Mouse (Mus musculus): ENCODE measurements around the gene Cd99l2. TPM values are rescaled to one million over a fixed set of nuclear protein-coding genes. Genes with fewer than 3 reads are reported as not detected.

The Cd99l2 gene
- polyA plus RNA-seq, 1 experiment from 2014 or later = 23.4 TPM

- Histone ChIP-seq H3K27me3 (ENCODE audit: poor library complexity, severe bottlenecking) (no peaks in the 10 kb centered on the region), H3K4me1 (no peaks in the 10 kb centered on the region), H3K4me3 (no peak overlapping the region), H3K27ac (no peak overlapping the region), H3K36me3 (replicated peaks) (no peaks in the 10 kb centered on the region), H3K9me3 (no peaks in the 10 kb centered on the region)
- no peak for DNase-seq (ENCODE audit: extremely low spot score, low spot score)
- 90% methylated on average over 6 of the region's 6 CpGs for WGBS
These were observed 36.4 kb downstream of the Cd99l2 start for GRCm38 (mm10) chrX:71456078-71456737.

- Histone ChIP-seq H3K36me3 (replicated peaks) (peaks cover 5% of the 10 kb centered on the region; the same call in 1 of the 2 replicates), H3K4me1 (no peaks in the 10 kb centered on the region), H3K27me3 (ENCODE audit: poor library complexity, severe bottlenecking) (no peaks in the 10 kb centered on the region; the same call in 1 of the 2 replicates), H3K9me3 (no peaks in the 10 kb centered on the region), H3K27ac (no peak overlapping the region), H3K4me3 (no peak overlapping the region)
- no peak for DNase-seq (ENCODE audit: extremely low spot score, low spot score)
- WGBS = 82% methylated on average over 5 of the region's 5 CpGs
These were observed 49.7 kb downstream of the Cd99l2 start for GRCm38 (mm10) chrX:71442916-71443315.

GRCm38 (mm10) chrX:71439473-71439872 lies 53.2 kb downstream of the Cd99l2 start:
- Histone ChIP-seq H3K27me3 (ENCODE audit: poor library complexity, severe bottlenecking) (peaks cover 22% of the 10 kb centered on the region), H3K27ac (no peak overlapping the region), H3K36me3 (replicated peaks) (peaks cover 5% of the 10 kb centered on the region; the same call in 1 of the 2 replicates), H3K9me3 (no peaks in the 10 kb centered on the region), H3K4me3 (no peak overlapping the region), H3K4me1 (peaks cover 13% of the 10 kb centered on the region)
- no peak for DNase-seq (ENCODE audit: extremely low spot score, low spot score)
- WGBS = 95% methylated on average over 6 of the region's 6 CpGs

- Histone ChIP-seq H3K27me3 (ENCODE audit: poor library complexity, severe bottlenecking) (peaks cover 45% of the 10 kb centered on the region), H3K36me3 (replicated peaks) (peaks cover 3% of the 10 kb centered on the region; the same call in 1 of the 2 replicates)
- no peak for DNase-seq (ENCODE audit: extremely low spot score, low spot score)
These were observed 57.1 kb downstream of the Cd99l2 start for GRCm38 (mm10) chrX:71435542-71435941.

GRCm38 (mm10) chrX:71434860-71435259 lies 57.8 kb downstream of the Cd99l2 start:
- peaks cover 45% of the 10 kb centered on the region for H3K27me3 ChIP-seq (ENCODE audit: poor library complexity, severe bottlenecking)
- WGBS = 41% methylated on average over 8 of the region's 8 CpGs
- no peak overlapping the region for H3K4me3 ChIP-seq
- H3K36me3 ChIP-seq (replicated peaks) = no peaks in the 10 kb centered on the region
- DNase-seq (ENCODE audit: extremely low spot score, low spot score) = peak; percentile 19
- H3K27ac ChIP-seq = no peak overlapping the region
- no peaks in the 10 kb centered on the region for H3K9me3 ChIP-seq
- H3K4me1 ChIP-seq = peaks cover 18% of the 10 kb centered on the region

More at GRCm38 (mm10) chrX:71435542-71435941, 57.1 kb downstream of the Cd99l2 start:
- Histone ChIP-seq H3K4me3 (no peak overlapping the region), H3K4me1 (peaks cover 18% of the 10 kb centered on the region), H3K9me3 (no peaks in the 10 kb centered on the region), H3K27ac (no peak overlapping the region)
- WGBS = 91% methylated on average over 2 of the region's 2 CpGs

GRCm38 (mm10) chrX:71434448-71434847 lies 58.2 kb downstream of the Cd99l2 start:
- Histone ChIP-seq H3K9me3 (no peaks in the 10 kb centered on the region), H3K4me3 (no peak overlapping the region), H3K4me1 (peaks cover 18% of the 10 kb centered on the region), H3K27ac (no peak overlapping the region), H3K36me3 (replicated peaks) (no peaks in the 10 kb centered on the region), H3K27me3 (ENCODE audit: poor library complexity, severe bottlenecking) (peaks cover 45% of the 10 kb centered on the region)
- peak; percentile 22 for DNase-seq (ENCODE audit: extremely low spot score, low spot score)
- 74% methylated on average over 1 of the region's 1 CpGs for WGBS

GRCm38 (mm10) chrX:71430900-71431299 lies 61.7 kb downstream of the Cd99l2 start:
- Histone ChIP-seq H3K4me1 (peaks cover 22% of the 10 kb centered on the region), H3K27me3 (ENCODE audit: poor library complexity, severe bottlenecking) (peaks cover 37% of the 10 kb centered on the region), H3K9me3 (no peaks in the 10 kb centered on the region), H3K27ac (no peak overlapping the region), H3K36me3 (replicated peaks) (no peaks in the 10 kb centered on the region), H3K4me3 (no peak overlapping the region)
- WGBS = 87% methylated on average over 5 of the region's 5 CpGs
- DNase-seq (ENCODE audit: extremely low spot score, low spot score) = no peak

- Histone ChIP-seq H3K4me1 (peaks cover 5% of the 10 kb centered on the region; the same call in 1 of the 2 replicates), H3K27ac (no peak overlapping the region), H3K9me3 (no peaks in the 10 kb centered on the region), H3K36me3 (replicated peaks) (no peaks in the 10 kb centered on the region), H3K27me3 (ENCODE audit: poor library complexity, severe bottlenecking) (peaks cover 20% of the 10 kb centered on the region), H3K4me3 (no peak overlapping the region)
- no peak for DNase-seq (ENCODE audit: extremely low spot score, low spot score)
These were observed 65.2 kb downstream of the Cd99l2 start for GRCm38 (mm10) chrX:71427491-71427890.

GRCm38 (mm10) chrX:71425746-71426519 lies 66.7 kb downstream of the Cd99l2 start:
- 44% methylated on average over 9 of the region's 9 CpGs for WGBS
- peaks cover 5% of the 10 kb centered on the region; the same call in 1 of the 2 replicates for H3K4me1 ChIP-seq
- peaks cover 11% of the 10 kb centered on the region for H3K27me3 ChIP-seq (ENCODE audit: poor library complexity, severe bottlenecking)
- peak; percentile 74 for DNase-seq (ENCODE audit: extremely low spot score, low spot score)
- H3K36me3 ChIP-seq (replicated peaks) = peaks cover 4% of the 10 kb centered on the region; the same call in 1 of the 2 replicates
- no peaks in the 10 kb centered on the region for H3K9me3 ChIP-seq
- H3K4me3 ChIP-seq = no peak overlapping the region
- H3K27ac ChIP-seq = no peak overlapping the region

- no peak for DNase-seq (ENCODE audit: extremely low spot score, low spot score)
- H3K27me3 ChIP-seq (ENCODE audit: poor library complexity, severe bottlenecking) = peaks cover 11% of the 10 kb centered on the region
- 81% methylated on average over 1 of the region's 1 CpGs for WGBS
These were observed 67.8 kb downstream of the Cd99l2 start for GRCm38 (mm10) chrX:71424852-71425251.

GRCm38 (mm10) chrX:71413616-71414015 lies 79.0 kb downstream of the Cd99l2 start:
- WGBS = 93% methylated on average over 4 of the region's 4 CpGs
- no peak overlapping the region for H3K27ac ChIP-seq
- H3K36me3 ChIP-seq (replicated peaks) = 0 out of 2 replicates have a peak, but pooled peaks cover 3% of the 10 kb centered on the region
- DNase-seq (ENCODE audit: extremely low spot score, low spot score) = no peak
- H3K9me3 ChIP-seq = no peaks in the 10 kb centered on the region
- H3K4me1 ChIP-seq = no peaks in the 10 kb centered on the region
- no peak overlapping the region for H3K4me3 ChIP-seq
- peaks cover 11% of the 10 kb centered on the region; the same call in 1 of the 2 replicates for H3K27me3 ChIP-seq (ENCODE audit: poor library complexity, severe bottlenecking)

More at GRCm38 (mm10) chrX:71424852-71425251, 67.8 kb downstream of the Cd99l2 start:
- Histone ChIP-seq H3K4me3 (no peak overlapping the region), H3K27ac (no peak overlapping the region), H3K36me3 (replicated peaks) (peaks cover 4% of the 10 kb centered on the region; the same call in 1 of the 2 replicates), H3K9me3 (no peaks in the 10 kb centered on the region), H3K4me1 (peaks cover 5% of the 10 kb centered on the region; the same call in 1 of the 2 replicates)

GRCm38 (mm10) chrX:71412776-71413175 lies 79.9 kb downstream of the Cd99l2 start:
- WGBS = 59% methylated on average over 3 of the region's 3 CpGs
- no peak for DNase-seq (ENCODE audit: extremely low spot score, low spot score)
- no peak overlapping the region for H3K27ac ChIP-seq
- 0 out of 2 replicates have a peak, but pooled peaks cover 3% of the 10 kb centered on the region for H3K36me3 ChIP-seq (replicated peaks)
- H3K9me3 ChIP-seq = no peaks in the 10 kb centered on the region
- no peaks in the 10 kb centered on the region for H3K4me1 ChIP-seq
- H3K4me3 ChIP-seq = no peak overlapping the region
- H3K27me3 ChIP-seq (ENCODE audit: poor library complexity, severe bottlenecking) = peaks cover 11% of the 10 kb centered on the region; the same call in 1 of the 2 replicates

GRCm38 (mm10) chrX:71408386-71408785 lies 84.3 kb downstream of the Cd99l2 start:
- H3K4me1 ChIP-seq = no peaks in the 10 kb centered on the region
- no peak overlapping the region for H3K27ac ChIP-seq
- H3K9me3 ChIP-seq = no peaks in the 10 kb centered on the region
- 89% methylated on average over 1 of the region's 1 CpGs for WGBS
- no peaks in the 10 kb centered on the region for H3K36me3 ChIP-seq (replicated peaks)
- H3K4me3 ChIP-seq = no peak overlapping the region
- H3K27me3 ChIP-seq (ENCODE audit: poor library complexity, severe bottlenecking) = peaks cover 19% of the 10 kb centered on the region
- no peak for DNase-seq (ENCODE audit: extremely low spot score, low spot score)
